Mouse (Mus musculus) embryonic fibroblast, embryonic 13.5 days (primary cell): Measurements from ENCODE around the gene Sdccag8.

Source experiments
- CTCF ChIP-seq: IDR thresholded peaks from 2 replicates; pipeline ENCODE4 v1.5.1; 2011; ENCODE audit warnings: mild to moderate bottlenecking, control low read depth, low read length, moderate library complexity, borderline replicate concordance; ENCODE audit not compliant: insufficient read depth
- POLR2A ChIP-seq: IDR thresholded peaks from 2 replicates; pipeline ENCODE4 v1.6.1; 2011; ENCODE audit warnings: low read depth, mild to moderate bottlenecking, control low read depth, low read length, moderate library complexity

DNA sequence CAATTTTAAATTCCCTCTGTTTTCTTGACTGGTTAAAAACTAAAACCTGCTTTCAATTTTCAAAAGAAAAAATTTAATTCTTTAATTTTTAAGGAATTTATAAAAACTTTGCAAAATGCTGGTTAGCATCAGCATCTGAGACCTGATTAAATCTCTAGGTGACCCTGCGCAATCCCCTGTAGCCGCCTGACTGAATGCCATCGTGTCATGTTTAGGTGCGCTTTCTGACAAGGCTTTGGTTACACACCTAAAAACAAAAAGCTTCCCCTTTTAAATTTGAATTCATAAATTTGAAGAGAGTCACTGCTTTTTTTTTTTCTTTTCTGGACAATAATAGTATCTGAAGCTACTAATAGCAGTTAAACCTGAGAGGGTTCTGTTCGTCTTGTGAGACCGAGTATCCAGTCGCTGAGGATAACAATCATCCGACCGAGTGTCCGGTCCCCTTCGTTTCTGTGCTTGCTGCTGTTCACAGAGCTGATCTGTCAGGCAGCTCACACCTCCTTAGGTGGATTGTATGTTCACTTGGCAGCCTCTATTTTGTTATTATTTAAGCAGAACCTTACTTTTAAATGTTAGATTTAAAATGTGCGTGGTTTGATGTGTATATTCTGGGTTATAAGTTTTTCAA is 118.0 kb downstream of the Sdccag8 start:
- TF ChIP-seq CTCF (no peak), POLR2A (no peak)
